ENCODE assay signal across 27 mouse cellular contexts in genomic region chr8:61662829-61663228, GRCm38 (mm10).
DNase-seq lines count a peak whose midpoint lies in the region; ATAC-seq lines count a peak whose summit lies in the region.
"Had no signal": no experiment of that assay in that cellular context is flagged by ENCODE, and none has a peak within 500 bp of the region (broad histone marks: within the 10 kb centered on the region; RNA-seq: fewer than 3 reads in every experiment).

No protein-coding gene starts in this region.

- 46% methylated on average over 4 of the region's 4 CpGs for WGBS in embryonic facial prominence, embryonic 15.5 days
- 89% methylated on average over 4 of the region's 4 CpGs for WGBS in kidney, embryonic 16.5 days

- H3K9ac ChIP-seq in embryonic facial prominence, embryonic 15.5 days: no peak overlapping the region
- H3K9ac ChIP-seq in kidney, embryonic 16.5 days (replicated peaks; ENCODE audit: low read length): no peak overlapping the region
- H3K9ac ChIP-seq: embryonic facial prominence, embryonic 12.5 days; forebrain, embryonic 15.5 days; heart, embryonic 13.5 days; hindbrain, embryonic 12.5 days; limb, embryonic 15.5 days; liver, embryonic 14.5 days; midbrain, embryonic 12.5 days had no signal

- no peak overlapping the region for H3K4me2 ChIP-seq in embryonic facial prominence, embryonic 15.5 days (replicated peaks)
- no peak overlapping the region for H3K4me2 ChIP-seq in kidney, embryonic 16.5 days (replicated peaks; ENCODE audit: low read depth, low read length)
- H3K4me2 ChIP-seq: embryonic facial prominence, embryonic 12.5 days; forebrain, embryonic 15.5 days; heart, embryonic 13.5 days; hindbrain, embryonic 12.5 days; limb, embryonic 15.5 days; midbrain, embryonic 12.5 days had no signal

- ATAC-seq in embryonic facial prominence, embryonic 15.5 days (ENCODE audit: insufficient number of reproducible peaks, low FRiP score, low TSS enrichment, low read depth): no peak
- no peak for ATAC-seq in megakaryocyte progenitor cell, adult 5-6 weeks (replicated peaks; ENCODE audit: poor library complexity)
- no peak for ATAC-seq in kidney, embryonic 16.5 days (ENCODE audit: low FRiP score, low TSS enrichment)
- ATAC-seq: CD4-positive, CD25-positive, alpha-beta regulatory T cell, adult 4 months; forebrain, embryonic 15.5 days; Patski had no signal

- DNase-seq in gastrocnemius, postnatal 14 days: peak; percentile 13
- DNase-seq in gastrocnemius, postnatal 10 days: no peak
- DNase-seq in lung, postnatal 10 days: peak; percentile 55
- no peak for DNase-seq in lung, postnatal 36 days
- peak; percentile 72 for DNase-seq in adrenal gland, adult 2 months
- DNase-seq: cerebellum, adult 11-12 months; cerebellum, postnatal 14 days; heart, adult 18-20 months; kidney, adult 18-20 months; left cerebral cortex, postnatal 4 days; right cerebral cortex, adult 18-20 months; right cerebral cortex, postnatal 4 days; thymus, adult 18-20 months; thymus, postnatal 36 days had no signal

- no peaks in the 10 kb centered on the region for H3K27me3 ChIP-seq in embryonic facial prominence, embryonic 15.5 days
- no peaks in the 10 kb centered on the region for H3K27me3 ChIP-seq in kidney, embryonic 16.5 days (ENCODE audit: insufficient read depth, low read length)
- H3K27me3 ChIP-seq: embryonic facial prominence, embryonic 12.5 days; forebrain, embryonic 15.5 days; heart, embryonic 13.5 days; hindbrain, embryonic 12.5 days; limb, embryonic 15.5 days; midbrain, embryonic 12.5 days; Patski had no signal

- 0 out of 2 replicates have a peak overlapping the region, but pooled peaks have one; percentile 28 for H3K27ac ChIP-seq in embryonic facial prominence, embryonic 15.5 days (replicated peaks)
- H3K27ac ChIP-seq in kidney, embryonic 16.5 days (ENCODE audit: low read length): no peak overlapping the region
- H3K27ac ChIP-seq: embryonic facial prominence, embryonic 12.5 days; forebrain, embryonic 15.5 days; heart, embryonic 13.5 days; hindbrain, embryonic 12.5 days; kidney, postnatal 0 days; limb, embryonic 15.5 days; liver, embryonic 14.5 days; midbrain, embryonic 12.5 days had no signal

- intact Hi-C loops in gastrocnemius, postnatal 14 days (cut with DNase I; ENCODE audit: low total_unique reads): loop anchor here (10.0 kb wide), 1 partner anchor 118 kb away; no protein-coding TSS in a partner anchor

- peaks cover 19% of the 10 kb centered on the region for H3K4me1 ChIP-seq in embryonic facial prominence, embryonic 15.5 days
- peaks cover 15% of the 10 kb centered on the region for H3K4me1 ChIP-seq in kidney, embryonic 16.5 days (ENCODE audit: insufficient read depth, low read length)
- H3K4me1 ChIP-seq: forebrain, embryonic 15.5 days; limb, embryonic 15.5 days had no signal

- no peak overlapping the region for H3K4me3 ChIP-seq in embryonic facial prominence, embryonic 15.5 days (replicated peaks)
- no peak overlapping the region for H3K4me3 ChIP-seq in kidney, embryonic 16.5 days (ENCODE audit: low read length)
- H3K4me3 ChIP-seq: embryonic facial prominence, embryonic 12.5 days; forebrain, embryonic 15.5 days; heart, embryonic 13.5 days; hindbrain, embryonic 12.5 days; limb, embryonic 15.5 days; midbrain, embryonic 12.5 days had no signal

- no peaks in the 10 kb centered on the region for H3K36me3 ChIP-seq in embryonic facial prominence, embryonic 15.5 days
- no peaks in the 10 kb centered on the region for H3K36me3 ChIP-seq in kidney, embryonic 16.5 days (ENCODE audit: insufficient read depth, low read length)
- H3K36me3 ChIP-seq: forebrain, embryonic 15.5 days; hindbrain, embryonic 12.5 days; midbrain, embryonic 12.5 days had no signal

- H3K9me3 ChIP-seq in embryonic facial prominence, embryonic 15.5 days (replicated peaks): no peaks in the 10 kb centered on the region
- H3K9me3 ChIP-seq in kidney, embryonic 16.5 days (ENCODE audit: low read length): no peaks in the 10 kb centered on the region
- H3K9me3 ChIP-seq: embryonic facial prominence, embryonic 12.5 days; forebrain, embryonic 15.5 days; heart, embryonic 13.5 days; hindbrain, embryonic 12.5 days; limb, embryonic 15.5 days; midbrain, embryonic 12.5 days had no signal

Comparison
In these comparisons a context has a peak if more than half of its experiments do, and no peak if none do; other contexts are left out.
1. DNase-seq: peak in gastrocnemius, postnatal 14 days (single experiment), lung, postnatal 10 days (single experiment) and adrenal gland, adult 2 months (single experiment); none in gastrocnemius, postnatal 10 days (single experiment) and lung, postnatal 36 days (single experiment).